Mouse (Mus musculus): ENCODE measurements around the gene Zbtb41. TPM values are rescaled to one million over a fixed set of nuclear protein-coding genes. Genes with fewer than 3 reads are reported as not detected.

Zbtb41 gene
- polyA plus RNA-seq, 1 experiment from 2014 or later: 10.8 TPM

DNA sequence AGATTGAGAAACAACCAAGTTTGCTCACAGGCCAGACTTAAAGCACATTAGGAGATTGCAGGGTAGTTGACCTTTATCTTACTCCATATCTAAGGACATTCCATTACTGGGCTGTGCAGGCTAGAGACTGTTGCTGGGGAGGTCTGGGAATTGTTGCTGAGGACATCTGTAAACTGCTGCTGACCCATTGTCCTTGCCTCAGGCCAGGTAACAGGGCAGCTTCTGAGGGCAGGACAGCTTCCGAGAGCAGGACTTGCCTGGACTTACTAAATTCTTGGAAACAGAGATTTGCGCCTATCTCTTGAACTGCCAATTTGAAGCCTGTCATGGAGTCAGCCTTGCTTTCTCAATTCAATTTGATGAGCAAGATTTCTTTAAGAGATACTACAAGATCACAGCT lies 73.3 kb downstream of the Zbtb41 start:
- H3K36me3 ChIP-seq (replicated peaks): peaks cover 54% of the 10 kb centered on the region
- 82% methylated on average over 2 of the region's 2 CpGs for WGBS
- DNase-seq (ENCODE audit: low spot score): no peak
- no peaks in the 10 kb centered on the region for H3K4me1 ChIP-seq
- no peaks in the 10 kb centered on the region for H3K9me3 ChIP-seq
- no peak overlapping the region for H3K27ac ChIP-seq (replicated peaks)
- no peaks in the 10 kb centered on the region for H3K27me3 ChIP-seq (replicated peaks; ENCODE audit: low read depth, poor library complexity, severe bottlenecking)
- no peak overlapping the region for H3K4me3 ChIP-seq

DNA sequence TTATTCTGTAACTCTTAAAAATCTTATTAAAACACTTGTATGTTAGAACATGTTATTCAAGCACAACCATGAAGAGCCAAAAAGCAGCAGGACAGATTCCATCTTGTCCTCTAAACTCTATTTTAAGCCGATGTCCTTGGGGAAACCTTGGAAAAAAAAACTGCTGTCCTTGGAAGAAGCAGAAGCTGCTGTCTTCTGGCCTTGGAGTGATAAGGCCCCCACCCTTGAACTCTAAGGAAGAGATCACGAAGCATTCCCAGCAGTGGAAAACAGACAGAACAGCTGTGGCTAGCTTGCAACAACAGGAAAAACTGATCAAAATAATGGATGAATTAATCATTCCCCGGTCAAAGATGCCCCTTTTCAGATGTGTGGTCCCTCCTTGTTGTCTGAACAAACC lies 74.1 kb downstream of the Zbtb41 start:
- 88% methylated on average over 3 of the region's 3 CpGs for WGBS
- H3K9me3 ChIP-seq: no peaks in the 10 kb centered on the region
- H3K36me3 ChIP-seq (replicated peaks): peaks cover 46% of the 10 kb centered on the region
- H3K27me3 ChIP-seq (replicated peaks; ENCODE audit: low read depth, poor library complexity, severe bottlenecking): no peaks in the 10 kb centered on the region
- no peaks in the 10 kb centered on the region for H3K4me1 ChIP-seq
- no peak for DNase-seq (ENCODE audit: low spot score)
- no peak overlapping the region for H3K4me3 ChIP-seq
- no peak overlapping the region for H3K27ac ChIP-seq (replicated peaks)

DNA sequence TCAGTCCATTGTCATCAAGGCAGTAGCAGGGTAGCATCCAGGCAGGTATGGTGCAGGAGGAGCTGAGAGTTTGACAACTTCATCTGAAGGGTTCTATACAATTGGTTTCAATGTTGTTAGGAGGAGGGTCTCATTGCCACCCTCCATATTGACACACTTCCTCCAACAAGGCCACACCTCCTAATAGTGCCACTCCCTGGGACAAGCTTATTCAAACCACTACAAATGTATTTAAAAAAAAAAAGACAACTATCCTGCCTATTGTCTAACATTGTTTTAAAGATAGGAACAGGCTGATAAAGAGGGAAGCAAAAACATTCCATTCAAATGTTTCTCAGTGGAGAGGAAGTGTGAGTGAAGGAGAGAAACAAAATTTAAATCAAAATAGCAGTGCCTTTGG lies 77.7 kb downstream of the Zbtb41 start:
- Histone ChIP-seq H3K27me3 (replicated peaks; ENCODE audit: low read depth, poor library complexity, severe bottlenecking) (no peaks in the 10 kb centered on the region), H3K9me3 (no peaks in the 10 kb centered on the region), H3K36me3 (replicated peaks) (peaks cover 11% of the 10 kb centered on the region), H3K27ac (replicated peaks) (no peak overlapping the region), H3K4me3 (no peak overlapping the region), H3K4me1 (no peaks in the 10 kb centered on the region)
- no peak for DNase-seq (ENCODE audit: low spot score)

DNA sequence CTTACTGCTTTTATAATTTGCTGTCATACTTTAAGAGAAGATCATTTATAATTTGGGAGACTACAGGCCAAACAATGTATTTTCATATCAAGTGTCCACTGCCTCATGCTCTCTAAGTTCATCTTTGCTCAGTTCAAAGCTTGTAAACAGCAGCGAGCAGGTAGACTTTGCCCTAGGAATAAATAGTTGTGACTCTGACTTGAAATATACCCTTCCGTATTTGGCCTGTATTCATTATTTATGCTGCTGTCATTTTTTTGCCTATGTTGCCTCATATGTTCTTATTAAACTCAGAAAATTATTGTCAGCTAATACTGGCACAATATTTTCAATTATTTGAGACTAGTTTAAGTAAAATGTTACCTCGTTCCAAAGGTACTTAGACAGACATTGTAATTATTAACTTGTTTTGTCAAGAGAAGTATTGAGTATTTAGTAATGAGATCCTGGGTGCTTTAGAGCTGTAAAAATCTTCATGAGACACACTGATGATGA lies 79.2 kb downstream of the Zbtb41 start, which contains the start of gene F13b:
Gene F13b, plus strand, starts transcription at position 445 of the 495 bp plus-strand sequence.
- Histone ChIP-seq H3K4me3 (no peak within 1 kb of the TSS), H3K36me3 (replicated peaks) (no peaks in the 10 kb centered on the region), H3K27ac (replicated peaks) (no peak within 1 kb of the TSS), H3K4me1 (no peaks in the 10 kb centered on the region), H3K27me3 (replicated peaks; ENCODE audit: low read depth, poor library complexity, severe bottlenecking) (no peaks in the 10 kb centered on the region), H3K9me3 (no peaks in the 10 kb centered on the region)
- 89% methylated on average over 3 of the region's 3 CpGs for WGBS
- DNase-seq (ENCODE audit: low spot score): no peak

Other genes starting within 250 kb of the Zbtb41 start
- gene Crb1, start 45.2 kb upstream of the Zbtb41 start, polyA plus RNA-seq (2016; fragmentation: Nextera tagmentation; extraction: Ambion mirVana): 0.25 and 0.38 TPM in 2 replicates
- gene Aspm, start 32.5 kb downstream of the Zbtb41 start, polyA plus RNA-seq (2016; fragmentation: Nextera tagmentation; extraction: Ambion mirVana): 20.2 and 21.8 TPM in 2 replicates
- not detected in 2 replicates for gene F13b, start 79.4 kb downstream of the Zbtb41 start, polyA plus RNA-seq (2016; fragmentation: Nextera tagmentation; extraction: Ambion mirVana)
- not detected in 2 replicates for gene Cfhr1, start 138.0 kb downstream of the Zbtb41 start, polyA plus RNA-seq (2016; fragmentation: Nextera tagmentation; extraction: Ambion mirVana)